Mouse (Mus musculus) brain, embryonic 14.5 days (tissue): ENCODE measurements around the gene C2cd3.

ENCODE experiments used
- CTCF ChIP-seq: fragments of 200-500 bp; IDR thresholded peaks from 2 replicates; pipeline ENCODE4 v1.5.1; 2012; ENCODE audit warnings: inconsistent platforms, mild to moderate bottlenecking, moderate library complexity, borderline replicate concordance; ENCODE audit not compliant: insufficient read depth, insufficient read length; ENCODE audit errors: extremely low read depth
- POLR2A ChIP-seq: fragments of 200-500 bp; IDR thresholded peaks from 2 replicates; pipeline ENCODE4 v1.6.1; 2012; ENCODE audit warnings: mild to moderate bottlenecking, inconsistent platforms, borderline replicate concordance; ENCODE audit not compliant: poor library complexity, insufficient read depth, insufficient read length, severe bottlenecking; ENCODE audit errors: extremely low read depth

DNA sequence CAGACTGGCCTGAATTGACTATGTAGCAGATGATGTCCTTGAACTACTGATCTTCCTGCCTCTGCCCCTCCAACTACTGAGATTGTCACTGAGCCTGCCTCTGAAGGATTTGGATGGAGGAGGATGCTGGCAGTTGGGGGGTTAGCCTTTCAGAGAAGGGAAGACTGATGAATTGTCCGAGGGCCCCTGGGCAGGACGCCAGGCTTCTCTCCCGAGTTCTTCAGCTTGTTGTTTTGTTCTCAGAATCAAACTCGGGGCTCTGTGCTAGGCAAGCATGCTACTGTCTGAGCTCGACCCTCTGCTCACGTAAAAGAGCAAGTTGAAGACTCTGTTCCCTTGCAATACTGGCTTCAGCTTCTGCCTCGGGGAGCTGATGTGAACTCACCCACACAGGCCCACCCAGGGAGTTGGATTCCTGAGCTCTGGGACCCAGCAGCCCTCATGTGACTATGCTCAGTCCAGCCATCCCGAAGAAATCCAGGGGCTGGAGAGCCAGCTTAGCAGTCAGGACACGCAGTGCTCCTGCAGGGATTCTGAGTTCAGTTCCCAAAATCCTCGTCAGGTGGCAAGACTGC lies 116.5 kb downstream of the C2cd3 start:
- TF ChIP-seq CTCF = no peak
- no peak for TF ChIP-seq POLR2A
